Mouse (Mus musculus) MEL (cell line): ENCODE results near the gene Prpsap1. TPM values are rescaled to one million over a fixed set of nuclear protein-coding genes. Genes with fewer than 3 reads are reported as not detected.

Experiments used
- DNase-seq: peaks from one replicate; pipeline ENCODE4 v3.0.0; 2011; ENCODE audit warnings: low read depth, low spot score
- H3K27ac ChIP-seq: 2 replicates; pipeline ENCODE4 v1.5.1; 2012; ENCODE audit warnings: low read depth, mild to moderate bottlenecking, control low read depth, low read length, moderate library complexity; ENCODE audit not compliant: control insufficient read depth
- H3K27me3 ChIP-seq, 2 experiments: fragments of 150-350 bp in 1 of 2; sonication (generic) in 1 of 2; 2 replicates each; pipeline ENCODE4 v1.6.1; 2012; ENCODE audit warnings: low read length in 2 of 2, mild to moderate bottlenecking in 2 of 2, improper control_type of control experiment in 1 of 2, moderate library complexity in 1 of 2; ENCODE audit not compliant: insufficient read depth in 2 of 2, control insufficient read depth in 1 of 2
- H3K36me3 ChIP-seq, 2 experiments: 2 replicates each; pipeline ENCODE4 v1.6.1; 2012 to 2014; ENCODE audit warnings: low read length in 2 of 2, improper control_type of control experiment in 1 of 2, inconsistent platforms in 1 of 2, mild to moderate bottlenecking in 1 of 2; ENCODE audit not compliant: insufficient read depth in 2 of 2, control insufficient read depth in 1 of 2
- H3K4me1 ChIP-seq, 2 experiments: fragments of 150-350 bp in 1 of 2; sonication (generic) in 1 of 2; 2 replicates each; pipeline ENCODE4 v1.6.1; 2012; ENCODE audit warnings: low read length in 2 of 2, improper control_type of control experiment in 1 of 2, mild to moderate bottlenecking in 1 of 2; ENCODE audit not compliant: insufficient read depth in 2 of 2, control insufficient read depth in 1 of 2
- H3K4me3 ChIP-seq, 2 experiments: fragments of 150-350 bp in 1 of 2; sonication (generic) in 1 of 2; 2 replicates each; pipeline ENCODE4 v1.5.1; 2012; ENCODE audit warnings: low read depth in 2 of 2, low read length in 2 of 2, mild to moderate bottlenecking in 2 of 2, moderate library complexity in 2 of 2, control low read depth in 1 of 2, improper control_type of control experiment in 1 of 2; ENCODE audit not compliant: control insufficient read depth in 1 of 2, insufficient read depth in 1 of 2
- H3K79me2 ChIP-seq: 2 replicates; pipeline ENCODE4 v1.6.1; 2012; ENCODE audit warnings: mild to moderate bottlenecking, low read length, moderate library complexity; ENCODE audit not compliant: control insufficient read depth, poor library complexity, insufficient read depth
- H3K9ac ChIP-seq: 2 replicates; pipeline ENCODE4 v1.6.1; 2012; ENCODE audit warnings: low read depth, mild to moderate bottlenecking, control low read depth, low read length, moderate library complexity; ENCODE audit not compliant: control insufficient read depth, poor library complexity, severe bottlenecking
- H3K9me3 ChIP-seq: fragments of 150-350 bp; sonication (generic); replicated peaks from 2 replicates; pipeline ENCODE4 v1.6.1; 2012; ENCODE audit warnings: mild to moderate bottlenecking, low read length, improper control_type of control experiment, moderate library complexity; ENCODE audit not compliant: insufficient read depth
- BHLHE40 ChIP-seq: IDR thresholded peaks from 2 replicates; pipeline ENCODE4 v1.6.1; 2012; ENCODE audit warnings: low read depth, mild to moderate bottlenecking, inconsistent platforms, low read length, improper control_type of control experiment, borderline replicate concordance
- CHD1 ChIP-seq: IDR thresholded peaks from 2 replicates; pipeline ENCODE4 v1.6.1; 2012; ENCODE audit warnings: low read depth, mild to moderate bottlenecking, inconsistent platforms, low read length, improper control_type of control experiment
- CTCF ChIP-seq, 3 experiments: IDR thresholded peaks in 2 of 3; conservative IDR thresholded peaks in 1 of 3; 2 replicates each; pipeline ENCODE4 v1.5.1; 2011 to 2012; ENCODE audit warnings: low read length in 3 of 3, low read depth in 2 of 3, mild to moderate bottlenecking in 2 of 3, improper control_type of control experiment in 1 of 3, inconsistent platforms in 1 of 3, mixed read lengths in 1 of 3, moderate library complexity in 1 of 3; ENCODE audit not compliant: control insufficient read depth in 1 of 3, insufficient read depth in 1 of 3, poor library complexity in 1 of 3, severe bottlenecking in 1 of 3
- E2F4 ChIP-seq: IDR thresholded peaks from 2 replicates; pipeline ENCODE4 v1.6.1; 2011; ENCODE audit warnings: low read depth, low read length, improper control_type of control experiment, borderline replicate concordance
- ELF1 ChIP-seq: IDR thresholded peaks from 2 replicates; pipeline ENCODE4 v1.6.1; 2014; ENCODE audit warnings: low read depth, mild to moderate bottlenecking, inconsistent platforms, low read length, improper control_type of control experiment, moderate library complexity
- EP300 ChIP-seq, 2 experiments: IDR thresholded peaks; 2 replicates each; pipeline ENCODE4 v1.6.1; 2011; ENCODE audit warnings: improper control_type of control experiment in 2 of 2, low read length in 2 of 2, low read depth in 1 of 2, mild to moderate bottlenecking in 1 of 2
- ETS1 ChIP-seq: IDR thresholded peaks from 2 replicates; pipeline ENCODE4 v1.6.1; 2012; ENCODE audit warnings: low read depth, mild to moderate bottlenecking, inconsistent platforms, low read length, improper control_type of control experiment, moderate library complexity
- GABPA ChIP-seq: IDR thresholded peaks from 2 replicates; pipeline ENCODE4 v1.6.1; 2012; ENCODE audit warnings: low read depth, mild to moderate bottlenecking, inconsistent platforms, low read length, improper control_type of control experiment, moderate library complexity
- GATA1 ChIP-seq: IDR thresholded peaks from 2 replicates; pipeline ENCODE4 v1.6.1; 2011; ENCODE audit warnings: low read depth, low read length, improper control_type of control experiment
- HCFC1 ChIP-seq: IDR thresholded peaks from 2 replicates; pipeline ENCODE4 v1.6.1; 2012; ENCODE audit warnings: low read depth, mild to moderate bottlenecking, inconsistent platforms, low read length, improper control_type of control experiment, moderate library complexity
- JUND ChIP-seq: IDR thresholded peaks from 2 replicates; pipeline ENCODE4 v1.6.1; 2011; ENCODE audit warnings: low read depth, mild to moderate bottlenecking, improper control_type of control experiment, low read length
- KAT2A ChIP-seq: conservative IDR thresholded peaks from 2 replicates; pipeline ENCODE4 v1.6.1; 2012; ENCODE audit warnings: low read depth, low read length, improper control_type of control experiment, inconsistent platforms
- MAX ChIP-seq: IDR thresholded peaks from 2 replicates; pipeline ENCODE4 v1.6.1; 2011; ENCODE audit warnings: low read length, improper control_type of control experiment
- MAZ ChIP-seq: IDR thresholded peaks from 2 replicates; pipeline ENCODE4 v1.6.1; 2012; ENCODE audit warnings: low read depth, mild to moderate bottlenecking, inconsistent platforms, low read length, improper control_type of control experiment
- MEF2A ChIP-seq: IDR thresholded peaks from 2 replicates; pipeline ENCODE4 v1.6.1; 2014; ENCODE audit warnings: low read depth, mild to moderate bottlenecking, inconsistent platforms, low read length, improper control_type of control experiment; ENCODE audit not compliant: poor library complexity, insufficient replicate concordance, severe bottlenecking; ENCODE audit errors: extremely low read depth
- MXI1 ChIP-seq: IDR thresholded peaks from 2 replicates; pipeline ENCODE4 v1.6.1; 2011; ENCODE audit warnings: mild to moderate bottlenecking, low read depth, low read length, improper control_type of control experiment
- MYB ChIP-seq: IDR thresholded peaks from 2 replicates; pipeline ENCODE4 v1.6.1; 2011; ENCODE audit warnings: mild to moderate bottlenecking, low read depth, low read length, improper control_type of control experiment
- MYC ChIP-seq: IDR thresholded peaks from 2 replicates; pipeline ENCODE4 v1.6.1; 2011; ENCODE audit warnings: low read depth, mild to moderate bottlenecking, low read length, improper control_type of control experiment, moderate library complexity
- NELFE ChIP-seq: IDR thresholded peaks from 2 replicates; pipeline ENCODE4 v1.6.1; 2011; ENCODE audit warnings: low read depth, low read length, improper control_type of control experiment
- NRF1 ChIP-seq: IDR thresholded peaks from 2 replicates; pipeline ENCODE4 v1.6.1; 2014; ENCODE audit warnings: low read depth, mild to moderate bottlenecking, inconsistent platforms, low read length, improper control_type of control experiment, moderate library complexity; ENCODE audit not compliant: poor library complexity, insufficient read depth, severe bottlenecking
- POLR2A ChIP-seq, 2 experiments: IDR thresholded peaks; 2 replicates each; pipeline ENCODE4 v1.6.1; 2011 to 2012; ENCODE audit warnings: low read length in 2 of 2, mild to moderate bottlenecking in 2 of 2, control low read depth in 1 of 2, improper control_type of control experiment in 1 of 2, low read depth in 1 of 2, moderate library complexity in 1 of 2; ENCODE audit not compliant: control insufficient read depth in 1 of 2, insufficient read depth in 1 of 2, poor library complexity in 1 of 2
- POLR2AphosphoS2 ChIP-seq: IDR thresholded peaks from 2 replicates; pipeline ENCODE4 v1.6.1; 2011; ENCODE audit warnings: low read length, improper control_type of control experiment
- POLR2AphosphoS5 ChIP-seq: IDR thresholded peaks from 2 replicates; pipeline ENCODE4 v1.6.1; 2012; ENCODE audit warnings: low read depth, borderline replicate concordance, mild to moderate bottlenecking, inconsistent platforms, low read length, moderate library complexity, mixed read lengths
- RAD21 ChIP-seq: IDR thresholded peaks from 2 replicates; pipeline ENCODE4 v1.6.1; 2011; ENCODE audit warnings: mild to moderate bottlenecking, low read depth, low read length, improper control_type of control experiment
- RCOR1 ChIP-seq: IDR thresholded peaks from 2 replicates; pipeline ENCODE4 v1.6.1; 2012; ENCODE audit warnings: low read depth, mild to moderate bottlenecking, inconsistent platforms, low read length, improper control_type of control experiment
- SIN3A ChIP-seq: IDR thresholded peaks from 2 replicates; pipeline ENCODE4 v1.6.1; 2012; ENCODE audit warnings: low read length, improper control_type of control experiment, inconsistent platforms
- SMC3 ChIP-seq: IDR thresholded peaks from 2 replicates; pipeline ENCODE4 v1.6.1; 2011; ENCODE audit warnings: low read depth, low read length, improper control_type of control experiment
- TCF12 ChIP-seq: IDR thresholded peaks from 2 replicates; pipeline ENCODE4 v1.6.1; 2014; ENCODE audit warnings: low read depth, mild to moderate bottlenecking, inconsistent platforms, low read length, improper control_type of control experiment, moderate library complexity
- UBTF ChIP-seq: IDR thresholded peaks from 2 replicates; pipeline ENCODE4 v1.6.1; 2012; ENCODE audit warnings: low read depth, mild to moderate bottlenecking, inconsistent platforms, low read length, improper control_type of control experiment, moderate library complexity, borderline replicate concordance; ENCODE audit not compliant: insufficient read depth
- USF1 ChIP-seq: IDR thresholded peaks from 2 replicates; pipeline ENCODE4 v1.6.1; 2014; ENCODE audit warnings: low read depth, mild to moderate bottlenecking, inconsistent platforms, low read length, improper control_type of control experiment, moderate library complexity
- USF2 ChIP-seq, 2 experiments: IDR thresholded peaks; 2 replicates each; pipeline ENCODE4 v1.6.1; 2011 to 2012; ENCODE audit warnings: improper control_type of control experiment in 2 of 2, low read length in 2 of 2, borderline replicate concordance in 1 of 2, inconsistent platforms in 1 of 2, low read depth in 1 of 2, mild to moderate bottlenecking in 1 of 2; ENCODE audit not compliant: insufficient read depth in 1 of 2
- ZC3H11A ChIP-seq: IDR thresholded peaks from 2 replicates; pipeline ENCODE4 v1.6.1; 2012; ENCODE audit warnings: low read depth, mild to moderate bottlenecking, inconsistent platforms, low read length, improper control_type of control experiment
- ZKSCAN1 ChIP-seq: IDR thresholded peaks from 2 replicates; pipeline ENCODE4 v1.6.1; 2012; ENCODE audit warnings: low read depth, mild to moderate bottlenecking, inconsistent platforms, low read length, improper control_type of control experiment, moderate library complexity
- ZMIZ1 ChIP-seq: IDR thresholded peaks from 2 replicates; pipeline ENCODE4 v1.6.1; 2012; ENCODE audit warnings: low read depth, mild to moderate bottlenecking, inconsistent platforms, low read length, improper control_type of control experiment, moderate library complexity
- ZNF384 ChIP-seq: IDR thresholded peaks from 2 replicates; pipeline ENCODE4 v1.6.1; 2012; ENCODE audit warnings: low read depth, mild to moderate bottlenecking, inconsistent platforms, low read length, improper control_type of control experiment
- polyA plus RNA-seq, 2 experiments: library from polyadenylated mRNA; stranded (reverse) in 1 of 2; unstranded in 1 of 2; fragments of >175 nt in 1 of 2; fragments of >200 nt in 1 of 2; gene quantifications; 2 replicates each; pipeline versions ENCODE4 v1.2.1 to v1.2.4; 2012; ENCODE audit warnings: low replicate concordance in 2 of 2, low read depth in 1 of 2; ENCODE audit not compliant: insufficient read length in 2 of 2, insufficient read depth in 1 of 2, missing spikeins in 1 of 2
- total RNA-seq: library from RNA; depleted of rRNA; stranded (reverse); fragments of 300-350 nt; gene quantifications from 2 replicates; pipeline ENCODE4 v1.2.3, GENCODE M21; 2012

The Prpsap1 gene
- total and polyA plus RNA-seq, 3 experiments = 112 to 155 TPM; not detected in 1

- Histone ChIP-seq H3K4me1 (peaks cover 14 to 42% of the 10 kb centered on the region in 2 experiments), H3K27ac (peak overlapping the region; percentile 97), H3K36me3 (peaks cover 0 to 33% of the 10 kb centered on the region in 2 experiments; a peak in 3 of 4 replicates), H3K79me2 (peaks cover 10% of the 10 kb centered on the region), H3K9me3 (no peaks in the 10 kb centered on the region), H3K4me3 (peak overlapping the region; percentile 30), H3K27me3 (no peaks in the 10 kb centered on the region), H3K9ac (peak overlapping the region; percentile 91)
- peak; percentile 76 for DNase-seq
- TF ChIP-seq JUND (no peak), KAT2A (no peak; the same call in 1 of the 2 replicates), ZMIZ1 (0 out of 2 replicates have a peak, but pooled peaks have one; percentile 16), MAZ (peak; percentile 97), USF2 (IDR thresholded peaks at IDR 0.05; ENCODE audit: borderline replicate concordance in 1 of 2, insufficient read depth in 1 of 2, low read depth in 1 of 2, low read length in 2 of 2) (no peak), EP300 (IDR thresholded peaks at IDR 0.05; ENCODE audit: low read depth in 1 of 2, low read length in 2 of 2) (peak; percentile 81 to 97), ZC3H11A (no peak), UBTF (0 out of 2 replicates have a peak, but pooled peaks have one; percentile 32), NRF1 (no peak), MYC (no peak; the same call in 1 of the 2 replicates), POLR2AphosphoS2 (no peak), USF1 (no peak), CTCF (IDR thresholded peaks at IDR 0.05 in 2 of 3, conservative IDR thresholded peaks at IDR 0.05 in 1 of 3; ENCODE audit: control insufficient read depth in 1 of 3, insufficient read depth in 1 of 3, low read depth in 2 of 3, low read length in 3 of 3, poor library complexity in 1 of 3, severe bottlenecking in 1 of 3) (no peak), GATA1 (peak; percentile 94), RAD21 (no peak), CHD1 (no peak; the same call in 1 of the 2 replicates), POLR2AphosphoS5 (no peak), SMC3 (no peak), ZKSCAN1 (no peak), POLR2A (IDR thresholded peaks at IDR 0.05; ENCODE audit: control insufficient read depth in 1 of 2, insufficient read depth in 1 of 2, low read depth in 1 of 2, low read length in 2 of 2, poor library complexity in 1 of 2) (no peak; a peak in 1 of 4 replicates), TCF12 (peak; percentile 98), NELFE (no peak), ETS1 (peak; percentile 92), MAX (no peak), E2F4 (no peak), GABPA (no peak), BHLHE40 (peak; percentile 52; the same call in 1 of the 2 replicates), RCOR1 (peak; percentile 78), MEF2A (peak; percentile 54; the same call in 1 of the 2 replicates), ZNF384 (0 out of 2 replicates have a peak, but pooled peaks have one; percentile 3), MXI1 (peak; percentile 44), MYB (peak; percentile 86), SIN3A (peak; percentile 92), HCFC1 (0 out of 2 replicates have a peak, but pooled peaks have one; percentile 35), ELF1 (0 out of 2 replicates have a peak, but pooled peaks have one; percentile 20)
These were observed 57.8 kb downstream of the Prpsap1 start for GRCm38 (mm10) chr11:116435992-116436724.
